Mouse (Mus musculus): ENCODE data around the gene Helq.

- TF ChIP-seq GATA1 (IDR thresholded peaks at IDR 0.05; ENCODE audit: borderline replicate concordance, low read length) (no peak), CTCF (IDR thresholded peaks at IDR 0.05; ENCODE audit: low read depth, low read length) (no peak)
These were observed 10.9 kb downstream of the Helq start for GRCm38 (mm10) chr5:100787527-100787926.

All from G1E (cell line).